Mouse (Mus musculus): ENCODE results near the gene Arhgef38. TPM values are rescaled to one million over a fixed set of nuclear protein-coding genes. Genes with fewer than 3 reads are reported as not detected.

Arhgef38 gene
- polyA plus RNA-seq, 1 experiment from 2014 or later: 0.04 TPM

DNA sequence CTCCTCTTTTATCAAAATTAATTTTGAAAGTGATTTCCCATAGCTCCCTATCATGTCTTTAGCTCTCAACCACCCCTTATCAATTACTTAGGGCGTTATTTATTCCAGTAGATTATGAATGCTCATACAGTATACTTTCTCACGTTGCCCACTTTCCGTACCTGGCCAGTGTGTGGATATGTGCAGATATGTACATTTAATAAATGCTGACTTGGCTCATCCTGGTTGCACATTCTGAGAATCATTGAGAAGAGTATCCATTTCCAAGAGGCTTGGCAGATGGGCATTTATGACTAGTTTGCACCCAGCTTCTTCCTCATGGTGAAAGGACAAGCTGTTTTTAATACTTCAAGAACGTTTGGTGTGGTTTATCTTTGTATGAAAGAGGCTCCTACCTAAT is 124.9 kb downstream of the Arhgef38 start:
- H3K4me2 ChIP-seq (ENCODE audit: low read length): no peak overlapping the region
- no peak overlapping the region for H3K9ac ChIP-seq (ENCODE audit: low read depth, low read length)
- peaks cover 17% of the 10 kb centered on the region for H3K36me3 ChIP-seq (ENCODE audit: control insufficient read depth, insufficient read depth, low read length)
- WGBS: 96% methylated on average over 4 of the region's 4 CpGs
- no peak for ATAC-seq
- no peaks in the 10 kb centered on the region for H3K9me3 ChIP-seq (ENCODE audit: control insufficient read depth, low read length)
- no peaks in the 10 kb centered on the region for H3K4me1 ChIP-seq (ENCODE audit: control insufficient read depth, insufficient read depth, low read depth, low read length)
- H3K27me3 ChIP-seq (replicated peaks; ENCODE audit: control insufficient read depth, insufficient read depth, low read length): no peaks in the 10 kb centered on the region
- H3K4me3 ChIP-seq (ENCODE audit: low read length): no peak overlapping the region
- H3K27ac ChIP-seq (ENCODE audit: low read depth, low read length): no peak overlapping the region

- Histone ChIP-seq H3K4me1 (ENCODE audit: control insufficient read depth, insufficient read depth, low read depth, low read length) (no peaks in the 10 kb centered on the region), H3K36me3 (ENCODE audit: control insufficient read depth, insufficient read depth, low read length) (peaks cover 19% of the 10 kb centered on the region), H3K9me3 (ENCODE audit: control insufficient read depth, low read length) (no peaks in the 10 kb centered on the region), H3K27ac (ENCODE audit: low read depth, low read length) (no peak overlapping the region), H3K27me3 (replicated peaks; ENCODE audit: control insufficient read depth, insufficient read depth, low read length) (no peaks in the 10 kb centered on the region), H3K4me2 (ENCODE audit: low read length) (no peak overlapping the region), H3K4me3 (ENCODE audit: low read length) (no peak overlapping the region), H3K9ac (ENCODE audit: low read depth, low read length) (no peak overlapping the region)
- no peak for ATAC-seq
- 98% methylated on average over 4 of the region's 4 CpGs for WGBS
Observed at GRCm38 (mm10) chr3:133108731-133109130, 126.0 kb downstream of the Arhgef38 start.

- no peak overlapping the region for H3K4me2 ChIP-seq (ENCODE audit: low read length)
- H3K27ac ChIP-seq (ENCODE audit: low read depth, low read length): no peak overlapping the region
- H3K4me3 ChIP-seq (ENCODE audit: low read length): no peak overlapping the region
- no peaks in the 10 kb centered on the region for H3K9me3 ChIP-seq (ENCODE audit: control insufficient read depth, low read length)
- H3K36me3 ChIP-seq (ENCODE audit: control insufficient read depth, insufficient read depth, low read length): peaks cover 23% of the 10 kb centered on the region
- H3K9ac ChIP-seq (ENCODE audit: low read depth, low read length): no peak overlapping the region
- H3K27me3 ChIP-seq (replicated peaks; ENCODE audit: control insufficient read depth, insufficient read depth, low read length): no peaks in the 10 kb centered on the region
- no peak for ATAC-seq
- H3K4me1 ChIP-seq (ENCODE audit: control insufficient read depth, insufficient read depth, low read depth, low read length): no peaks in the 10 kb centered on the region
- 92% methylated on average over 3 of the region's 3 CpGs for WGBS
Observed at GRCm38 (mm10) chr3:133104436-133104835, 130.3 kb downstream of the Arhgef38 start.

DNA sequence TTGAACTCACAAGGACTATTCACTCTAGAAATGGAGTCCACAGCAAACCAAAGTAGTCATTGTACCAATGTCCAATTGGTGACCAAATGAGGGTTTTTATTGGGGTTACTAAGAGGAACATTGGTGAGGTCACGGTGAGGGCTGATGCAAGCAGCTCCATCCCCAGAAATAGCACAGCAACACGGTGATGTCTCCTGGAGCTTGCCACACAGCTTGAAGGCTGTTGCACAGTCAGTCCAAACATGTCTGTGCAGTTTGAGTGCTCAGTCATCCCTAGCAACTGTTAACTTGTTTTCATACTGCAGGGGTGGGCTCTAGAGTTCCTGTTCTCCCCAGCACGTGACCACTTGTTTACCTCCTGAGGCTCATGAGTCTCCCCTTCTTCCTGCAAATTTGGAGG is 131.0 kb downstream of the Arhgef38 start:
- H3K4me3 ChIP-seq (ENCODE audit: low read length): no peak overlapping the region
- WGBS: 90% methylated on average over 3 of the region's 3 CpGs
- H3K9ac ChIP-seq (ENCODE audit: low read depth, low read length): no peak overlapping the region
- H3K36me3 ChIP-seq (ENCODE audit: control insufficient read depth, insufficient read depth, low read length): peaks cover 20% of the 10 kb centered on the region
- no peak overlapping the region for H3K27ac ChIP-seq (ENCODE audit: low read depth, low read length)
- ATAC-seq: no peak
- no peaks in the 10 kb centered on the region for H3K9me3 ChIP-seq (ENCODE audit: control insufficient read depth, low read length)
- H3K27me3 ChIP-seq (replicated peaks; ENCODE audit: control insufficient read depth, insufficient read depth, low read length): no peaks in the 10 kb centered on the region
- H3K4me1 ChIP-seq (ENCODE audit: control insufficient read depth, insufficient read depth, low read depth, low read length): no peaks in the 10 kb centered on the region
- no peak overlapping the region for H3K4me2 ChIP-seq (ENCODE audit: low read length)

DNA sequence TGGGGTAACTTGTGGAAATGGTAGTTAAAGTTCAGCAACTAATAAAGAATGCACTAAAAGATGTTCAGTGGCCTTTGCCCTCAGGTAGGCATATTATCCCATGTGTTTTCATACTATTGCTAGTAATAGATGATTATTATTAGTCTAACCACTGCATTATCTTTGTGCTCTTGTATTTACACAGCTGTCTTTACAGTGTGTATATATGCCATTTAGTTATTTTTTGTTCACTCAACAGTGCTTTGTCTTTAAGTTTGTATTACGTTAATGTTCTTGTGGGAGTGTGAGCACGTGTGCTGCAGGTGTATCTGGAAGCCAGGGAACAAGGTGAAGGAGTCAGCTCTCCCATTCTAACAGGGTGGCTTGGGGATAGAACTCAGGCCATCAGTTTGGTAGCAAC is 135.8 kb downstream of the Arhgef38 start:
- Histone ChIP-seq H3K4me3 (ENCODE audit: low read length) (no peak overlapping the region), H3K4me2 (ENCODE audit: low read length) (no peak overlapping the region), H3K9me3 (ENCODE audit: control insufficient read depth, low read length) (no peaks in the 10 kb centered on the region), H3K9ac (ENCODE audit: low read depth, low read length) (no peak overlapping the region), H3K4me1 (ENCODE audit: control insufficient read depth, insufficient read depth, low read depth, low read length) (peaks cover 2% of the 10 kb centered on the region; the same call in 1 of the 2 replicates), H3K27ac (ENCODE audit: low read depth, low read length) (no peak overlapping the region), H3K36me3 (ENCODE audit: control insufficient read depth, insufficient read depth, low read length) (peaks cover 11% of the 10 kb centered on the region), H3K27me3 (replicated peaks; ENCODE audit: control insufficient read depth, insufficient read depth, low read length) (no peaks in the 10 kb centered on the region)
- 95% methylated on average over 2 of the region's 2 CpGs for WGBS
- ATAC-seq: no peak

DNA sequence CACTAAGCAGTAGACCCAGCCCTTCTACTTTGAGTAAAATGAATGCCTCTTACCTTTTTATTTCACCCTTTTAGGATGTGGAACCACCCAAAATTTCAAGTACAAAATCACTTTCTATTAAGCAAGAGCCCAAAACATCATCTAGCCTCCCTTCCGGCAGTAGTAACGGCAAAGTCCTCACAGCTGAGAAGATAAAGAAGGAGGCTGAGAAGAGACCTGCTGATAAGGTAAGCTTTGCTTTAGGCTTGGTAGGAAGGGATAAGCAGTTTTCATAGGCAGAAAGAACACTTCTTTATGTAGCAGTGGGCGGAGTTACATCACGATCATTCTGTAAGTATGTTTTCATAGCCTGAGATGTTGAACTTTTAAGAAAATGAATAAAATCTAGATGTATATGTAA is 136.4 kb downstream of the Arhgef38 start:
- ATAC-seq: no peak
- H3K27me3 ChIP-seq (replicated peaks; ENCODE audit: control insufficient read depth, insufficient read depth, low read length): no peaks in the 10 kb centered on the region
- no peak overlapping the region for H3K4me3 ChIP-seq (ENCODE audit: low read length)
- no peak overlapping the region for H3K27ac ChIP-seq (ENCODE audit: low read depth, low read length)
- peaks cover 11% of the 10 kb centered on the region for H3K36me3 ChIP-seq (ENCODE audit: control insufficient read depth, insufficient read depth, low read length)
- no peaks in the 10 kb centered on the region for H3K9me3 ChIP-seq (ENCODE audit: control insufficient read depth, low read length)
- H3K9ac ChIP-seq (ENCODE audit: low read depth, low read length): no peak overlapping the region
- H3K4me1 ChIP-seq (ENCODE audit: control insufficient read depth, insufficient read depth, low read depth, low read length): peaks cover 3% of the 10 kb centered on the region
- WGBS: 96% methylated on average over 4 of the region's 4 CpGs
- H3K4me2 ChIP-seq (ENCODE audit: low read length): no peak overlapping the region

GRCm38 (mm10) chr3:133097936-133098335 is 136.8 kb downstream of the Arhgef38 start:
- no peak overlapping the region for H3K9ac ChIP-seq (ENCODE audit: low read depth, low read length)
- peaks cover 7% of the 10 kb centered on the region for H3K4me1 ChIP-seq (ENCODE audit: control insufficient read depth, insufficient read depth, low read depth, low read length)
- H3K4me2 ChIP-seq (ENCODE audit: low read length): no peak overlapping the region
- 96% methylated on average over 6 of the region's 6 CpGs for WGBS
- H3K9me3 ChIP-seq (ENCODE audit: control insufficient read depth, low read length): no peaks in the 10 kb centered on the region
- H3K4me3 ChIP-seq (ENCODE audit: low read length): no peak overlapping the region
- ATAC-seq: no peak
- H3K27ac ChIP-seq (ENCODE audit: low read depth, low read length): no peak overlapping the region
- H3K27me3 ChIP-seq (replicated peaks; ENCODE audit: control insufficient read depth, insufficient read depth, low read length): no peaks in the 10 kb centered on the region
- peaks cover 11% of the 10 kb centered on the region for H3K36me3 ChIP-seq (ENCODE audit: control insufficient read depth, insufficient read depth, low read length)

- 67% methylated on average over 1 of the region's 1 CpGs for WGBS
Observed at GRCm38 (mm10) chr3:133094305-133094704, 140.4 kb downstream of the Arhgef38 start.

GRCm38 (mm10) chr3:133092936-133093335 is 141.8 kb downstream of the Arhgef38 start:
- Histone ChIP-seq H3K9me3 (ENCODE audit: control insufficient read depth, low read length) (no peaks in the 10 kb centered on the region), H3K4me1 (ENCODE audit: control insufficient read depth, insufficient read depth, low read depth, low read length) (peaks cover 19% of the 10 kb centered on the region), H3K27ac (ENCODE audit: low read depth, low read length) (no peak overlapping the region), H3K36me3 (ENCODE audit: control insufficient read depth, insufficient read depth, low read length) (peaks cover 4% of the 10 kb centered on the region; the same call in 1 of the 2 replicates), H3K4me2 (ENCODE audit: low read length) (peak overlapping the region; percentile 72), H3K4me3 (ENCODE audit: low read length) (no peak overlapping the region), H3K27me3 (replicated peaks; ENCODE audit: control insufficient read depth, insufficient read depth, low read length) (no peaks in the 10 kb centered on the region), H3K9ac (ENCODE audit: low read depth, low read length) (no peak overlapping the region; the same call in 1 of the 2 replicates)
- WGBS: 85% methylated on average over 1 of the region's 1 CpGs
- no peak for ATAC-seq

More at GRCm38 (mm10) chr3:133094305-133094704, 140.4 kb downstream of the Arhgef38 start:
- Histone ChIP-seq H3K27ac (ENCODE audit: low read depth, low read length) (no peak overlapping the region), H3K4me2 (ENCODE audit: low read length) (no peak overlapping the region), H3K36me3 (ENCODE audit: control insufficient read depth, insufficient read depth, low read length) (peaks cover 4% of the 10 kb centered on the region; the same call in 1 of the 2 replicates), H3K4me3 (ENCODE audit: low read length) (no peak overlapping the region), H3K27me3 (replicated peaks; ENCODE audit: control insufficient read depth, insufficient read depth, low read length) (no peaks in the 10 kb centered on the region), H3K9me3 (ENCODE audit: control insufficient read depth, low read length) (no peaks in the 10 kb centered on the region), H3K4me1 (ENCODE audit: control insufficient read depth, insufficient read depth, low read depth, low read length) (peaks cover 19% of the 10 kb centered on the region), H3K9ac (ENCODE audit: low read depth, low read length) (no peak overlapping the region)
- ATAC-seq: no peak
